Comparison of ENCODE assay signal across 7 mouse cellular contexts in the genomic region with DNA sequence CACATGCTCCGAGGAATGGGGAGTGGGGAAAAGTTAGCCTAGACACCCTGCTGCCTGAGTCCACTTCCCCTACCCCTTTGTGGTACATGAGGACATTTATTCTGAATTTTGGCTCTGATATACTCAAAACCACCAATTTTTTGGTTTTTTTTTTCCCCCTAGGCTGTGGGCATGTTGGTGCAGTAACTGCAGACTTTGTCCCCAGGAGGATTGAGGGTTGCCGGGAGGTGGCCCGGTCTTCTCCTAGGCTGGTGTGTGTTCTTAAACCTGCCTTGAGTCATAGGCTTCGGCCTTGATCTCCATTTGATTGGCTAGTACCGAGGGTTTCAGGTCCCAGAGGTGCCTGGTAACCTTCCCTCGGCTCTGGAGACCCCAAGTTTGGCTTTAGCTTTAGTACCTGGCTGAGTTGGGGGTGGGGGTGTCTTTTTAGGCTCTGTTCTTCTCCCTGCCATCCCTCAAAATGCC. TPM values are rescaled to one million over a fixed set of nuclear protein-coding genes. Genes with fewer than 3 reads are reported as not detected.
DNase-seq lines count a peak whose midpoint lies in the region; ATAC-seq and TF ChIP-seq lines count a peak whose summit lies in the region.

No protein-coding gene starts in this region.

- H3K4me3 ChIP-seq in spleen, adult 2 months (ENCODE audit: extremely low read depth, insufficient read depth, insufficient read length) = peak overlapping the region; percentile 89
- H3K4me3 ChIP-seq in forebrain, embryonic 10.5 days = peak overlapping the region; percentile 94
- peak overlapping the region; percentile 83 for H3K4me3 ChIP-seq in limb, embryonic 10.5 days
- H3K4me3 ChIP-seq in stomach, embryonic 14.5 days (ENCODE audit: low read depth, low read length) = peak overlapping the region; percentile 85

- 2% methylated on average over 6 of the region's 6 CpGs for WGBS in spleen, adult 2 months
- WGBS in forebrain, embryonic 10.5 days = 69% methylated on average over 6 of the region's 6 CpGs
- WGBS in limb, embryonic 10.5 days = 62% methylated on average over 6 of the region's 6 CpGs
- WGBS in stomach, embryonic 14.5 days = 41% methylated on average over 6 of the region's 6 CpGs

- no peaks in the 10 kb centered on the region for H3K36me3 ChIP-seq in spleen, adult 2 months (ENCODE audit: control insufficient read depth, insufficient read depth, low read length)
- peaks cover 6% of the 10 kb centered on the region for H3K36me3 ChIP-seq in forebrain, embryonic 10.5 days (replicated peaks)
- H3K36me3 ChIP-seq in limb, embryonic 10.5 days = no peaks in the 10 kb centered on the region
- H3K36me3 ChIP-seq in stomach, embryonic 14.5 days (ENCODE audit: control insufficient read depth, insufficient read depth, low read length) = no peaks in the 10 kb centered on the region

- H3K27ac ChIP-seq in spleen, adult 2 months (ENCODE audit: insufficient read depth, low read length) = peak overlapping the region; percentile 80
- peak overlapping the region; percentile 95 for H3K27ac ChIP-seq in forebrain, embryonic 10.5 days
- peak overlapping the region; percentile 97 for H3K27ac ChIP-seq in limb, embryonic 10.5 days
- H3K27ac ChIP-seq in stomach, embryonic 14.5 days (ENCODE audit: low read length) = peak overlapping the region; percentile 87

- no peak for ATAC-seq in stomach, embryonic 14.5 days (ENCODE audit: insufficient number of reproducible peaks, insufficient read depth, low FRiP score, low read depth)

- H3K27me3 ChIP-seq in spleen, adult 2 months (ENCODE audit: control insufficient read depth, insufficient read depth, low read length) = no peaks in the 10 kb centered on the region
- peaks cover 6% of the 10 kb centered on the region for H3K27me3 ChIP-seq in forebrain, embryonic 10.5 days (ENCODE audit: poor library complexity, severe bottlenecking)
- H3K27me3 ChIP-seq in limb, embryonic 10.5 days (ENCODE audit: low read depth, poor library complexity, severe bottlenecking) = no peaks in the 10 kb centered on the region
- no peaks in the 10 kb centered on the region for H3K27me3 ChIP-seq in stomach, embryonic 14.5 days (ENCODE audit: control insufficient read depth, insufficient read depth, low read length)

- H3K9me3 ChIP-seq in forebrain, embryonic 10.5 days = no peaks in the 10 kb centered on the region
- no peaks in the 10 kb centered on the region for H3K9me3 ChIP-seq in limb, embryonic 10.5 days (replicated peaks)
- no peaks in the 10 kb centered on the region for H3K9me3 ChIP-seq in stomach, embryonic 14.5 days (ENCODE audit: control insufficient read depth, low read depth, low read length)

- peaks cover 28% of the 10 kb centered on the region; the same call in 1 of the 2 replicates for H3K4me1 ChIP-seq in spleen, adult 2 months (ENCODE audit: control insufficient read depth, insufficient read depth, insufficient read length)
- H3K4me1 ChIP-seq in forebrain, embryonic 10.5 days = peaks cover 67% of the 10 kb centered on the region
- peaks cover 58% of the 10 kb centered on the region for H3K4me1 ChIP-seq in limb, embryonic 10.5 days
- H3K4me1 ChIP-seq in stomach, embryonic 14.5 days (ENCODE audit: control insufficient read depth, insufficient read depth, low read length) = peaks cover 47% of the 10 kb centered on the region

- TF ChIP-seq CTCF in spleen, adult 2 months (IDR thresholded peaks at IDR 0.05; ENCODE audit: extremely low read depth, insufficient read depth, insufficient read length, insufficient replicate concordance) = no peak

- peak overlapping the region; percentile 68 for H3K4me2 ChIP-seq in stomach, embryonic 14.5 days (replicated peaks; ENCODE audit: low read depth, low read length)

- TF ChIP-seq POLR2A in spleen, adult 2 months (IDR thresholded peaks at IDR 0.05; ENCODE audit: low read depth, low read length) = no peak

- no peak for DNase-seq in spleen, adult 2 months (ENCODE audit: low read depth in 1 of 2, low spot score in 2 of 2)
- no peak for DNase-seq in spleen, postnatal 14 days (ENCODE audit: low spot score in 2 of 2)
- no peak for DNase-seq in forebrain, embryonic 10.5 days (ENCODE audit: extremely low spot score, low spot score)
- no peak for DNase-seq in limb, embryonic 10.5 days (ENCODE audit: low spot score)
- no peak for DNase-seq in right cerebral cortex, postnatal 10 days (ENCODE audit: low spot score in 2 of 2)
- no peak for DNase-seq in urinary bladder, postnatal 4 days (ENCODE audit: low spot score in 2 of 2)

- H3K9ac ChIP-seq in stomach, embryonic 14.5 days (replicated peaks; ENCODE audit: low read depth, low read length) = peak overlapping the region; percentile 98

RNA-seq across cellular contexts. Expression of a gene that starts 1.7 kb away (rescaled TPM):
- 48.2 and 67.6 TPM in 2 replicates for polyA plus RNA-seq in spleen, adult 2 months (2012; rRNA removed)
- polyA plus RNA-seq in forebrain, embryonic 10.5 days (2016; fragmentation: Nextera tagmentation; extraction: Ambion mirVana) = 8.0 and 9.8 TPM in 2 replicates
- 7.6 and 8.2 TPM in 2 replicates for polyA plus RNA-seq in limb, embryonic 10.5 days (2016; fragmentation: Nextera tagmentation; extraction: Ambion mirVana)
- 18.6 and 21.6 TPM in 2 replicates for polyA plus RNA-seq in stomach, embryonic 14.5 days (2014; fragmentation: Nextera tagmentation; extraction: Ambion mirVana)
